Mouse (Mus musculus): ENCODE measurements around the gene 2010111I01Rik. TPM values are rescaled to one million over a fixed set of nuclear protein-coding genes. Genes with fewer than 3 reads are reported as not detected.

2010111I01Rik gene
- total RNA-seq, 2 experiments from 2014 or later = 70.2 to 83.1 TPM

DNA sequence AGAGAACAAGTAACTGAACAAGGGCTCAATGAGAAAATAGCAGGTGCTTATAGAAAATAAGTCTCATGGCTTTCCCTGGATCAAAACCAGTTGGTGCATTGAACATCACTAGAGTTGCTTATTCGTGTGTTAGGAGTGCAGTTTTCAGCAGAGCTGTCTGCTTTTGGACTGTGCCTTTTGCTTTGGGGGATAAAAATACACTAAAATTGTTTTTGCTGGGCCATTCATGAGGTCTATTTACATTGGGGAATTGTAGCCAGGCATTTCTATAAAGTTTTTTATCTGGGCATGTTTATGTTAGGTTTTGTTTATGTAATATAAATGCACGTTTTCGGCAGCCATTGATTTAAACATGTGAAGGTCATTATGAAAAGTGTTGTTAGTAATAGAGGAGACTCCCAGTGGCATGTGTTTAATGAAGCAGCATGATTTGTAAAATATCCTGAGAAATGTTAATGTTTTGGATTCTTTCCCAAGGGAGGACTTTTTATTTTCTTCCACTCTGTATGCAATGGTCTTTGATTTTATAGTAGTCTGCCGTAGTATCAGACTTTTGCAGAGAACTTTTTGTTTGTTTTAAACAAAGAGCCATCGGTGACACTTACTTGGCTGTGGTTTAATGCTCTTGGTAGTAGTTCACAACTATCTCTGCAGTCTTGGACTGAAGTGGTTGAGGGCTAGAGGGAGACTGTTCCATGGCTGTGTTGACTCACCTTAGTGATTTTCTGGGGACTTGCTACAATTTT lies 146.8 kb downstream of the 2010111I01Rik start:
- no peak for DNase-seq (ENCODE audit: low spot score in 2 of 2)

DNA sequence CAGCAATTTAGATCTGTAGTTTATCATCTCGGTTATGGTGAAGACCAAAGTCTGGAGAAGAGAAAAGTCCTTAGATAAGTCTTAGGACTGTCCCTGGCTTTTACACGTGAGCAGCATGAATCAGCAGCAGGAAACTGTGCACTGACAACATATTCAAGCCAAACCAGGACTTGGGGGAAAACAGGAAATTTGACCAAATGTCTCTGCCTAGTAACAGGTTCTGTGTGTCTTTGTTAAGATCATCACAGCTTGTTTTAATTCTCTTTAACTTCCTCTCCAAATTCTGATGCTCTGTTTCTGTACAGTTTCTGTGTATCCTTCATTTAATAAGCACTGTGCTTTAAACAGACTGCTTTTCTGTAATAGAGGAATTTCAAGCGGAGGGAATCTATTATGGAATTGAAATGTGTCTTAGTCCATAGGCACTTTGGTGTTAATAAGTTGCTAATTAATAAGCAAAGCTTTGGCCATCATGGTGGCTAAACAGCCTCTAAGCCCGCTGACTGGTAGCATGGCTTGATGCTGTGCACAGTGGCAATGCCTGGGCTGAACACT lies 147.4 kb downstream of the 2010111I01Rik start:
- peak in 1 of 2 experiments; percentile 20 for DNase-seq (ENCODE audit: low spot score in 2 of 2)

DNA sequence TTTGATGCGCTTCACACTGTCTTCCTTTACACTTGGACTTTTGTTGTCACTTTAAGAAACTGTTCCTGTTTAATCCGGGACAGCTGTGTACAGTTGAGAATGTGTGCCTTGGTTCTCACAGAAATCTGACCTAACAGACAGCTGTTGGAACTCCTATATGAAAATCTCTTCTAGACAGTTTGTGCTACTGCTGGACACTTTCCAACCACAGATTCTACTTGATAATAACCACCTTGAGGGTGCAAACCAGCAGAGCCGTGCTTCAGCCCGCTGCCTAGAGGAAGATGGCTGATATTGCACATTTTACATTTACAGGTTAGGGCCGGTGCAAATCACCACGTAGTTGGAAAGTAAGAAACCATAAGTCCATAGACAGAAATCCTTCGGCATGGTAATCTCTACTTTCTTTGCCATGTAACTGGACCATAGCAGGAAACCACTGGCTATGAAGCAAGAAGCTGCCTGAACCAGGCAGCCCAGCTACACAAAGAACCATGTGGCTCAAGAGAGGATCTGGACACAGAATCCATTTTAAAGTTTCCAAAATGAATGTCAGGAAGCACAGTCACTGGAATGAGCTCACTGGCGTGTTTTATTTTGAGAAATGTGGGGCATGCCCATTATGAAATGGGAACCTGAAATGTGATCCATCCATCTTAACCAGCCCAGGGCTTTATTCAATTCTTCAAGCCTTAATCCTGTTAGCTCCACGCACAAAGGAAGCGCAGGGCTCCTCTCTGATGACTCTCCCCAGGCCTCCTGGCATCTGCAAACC lies 148.1 kb downstream of the 2010111I01Rik start:
- DNase-seq (ENCODE audit: low spot score in 2 of 2) = no peak

GRCm38 (mm10) chr13:63113881-63114301 lies 149.2 kb downstream of the 2010111I01Rik start:
- DNase-seq (ENCODE audit: low spot score in 2 of 2) = no peak

DNA sequence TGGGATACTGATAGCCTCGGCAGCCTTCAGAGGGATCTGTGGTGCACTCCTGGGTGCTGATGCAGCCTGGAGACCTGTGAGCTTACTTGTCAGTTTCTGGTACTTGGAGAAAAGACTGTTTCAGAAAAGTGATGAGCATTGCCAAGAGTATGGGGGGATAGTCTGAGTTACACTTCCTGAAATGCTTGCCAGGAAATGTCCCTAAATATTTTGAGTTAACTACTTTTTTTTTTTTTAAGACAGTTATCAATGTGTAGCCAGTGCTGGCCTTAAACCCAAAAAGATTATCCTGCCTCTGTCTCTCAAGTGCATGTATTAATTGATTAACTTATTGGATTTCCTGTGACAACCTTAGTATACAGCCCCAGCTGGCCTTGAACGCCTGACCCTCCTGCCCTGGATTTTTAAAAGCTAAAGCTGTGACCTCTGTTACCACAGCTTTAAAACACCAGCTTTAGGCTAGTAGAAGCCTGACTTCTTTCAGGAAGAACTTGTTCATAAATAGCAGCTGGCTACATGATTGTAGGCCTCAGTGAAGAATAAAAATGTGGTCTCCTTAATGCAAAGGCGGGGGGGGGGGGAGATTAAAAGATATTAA lies 150.6 kb downstream of the 2010111I01Rik start:
- DNase-seq (ENCODE audit: low spot score in 2 of 2) = no peak

DNA sequence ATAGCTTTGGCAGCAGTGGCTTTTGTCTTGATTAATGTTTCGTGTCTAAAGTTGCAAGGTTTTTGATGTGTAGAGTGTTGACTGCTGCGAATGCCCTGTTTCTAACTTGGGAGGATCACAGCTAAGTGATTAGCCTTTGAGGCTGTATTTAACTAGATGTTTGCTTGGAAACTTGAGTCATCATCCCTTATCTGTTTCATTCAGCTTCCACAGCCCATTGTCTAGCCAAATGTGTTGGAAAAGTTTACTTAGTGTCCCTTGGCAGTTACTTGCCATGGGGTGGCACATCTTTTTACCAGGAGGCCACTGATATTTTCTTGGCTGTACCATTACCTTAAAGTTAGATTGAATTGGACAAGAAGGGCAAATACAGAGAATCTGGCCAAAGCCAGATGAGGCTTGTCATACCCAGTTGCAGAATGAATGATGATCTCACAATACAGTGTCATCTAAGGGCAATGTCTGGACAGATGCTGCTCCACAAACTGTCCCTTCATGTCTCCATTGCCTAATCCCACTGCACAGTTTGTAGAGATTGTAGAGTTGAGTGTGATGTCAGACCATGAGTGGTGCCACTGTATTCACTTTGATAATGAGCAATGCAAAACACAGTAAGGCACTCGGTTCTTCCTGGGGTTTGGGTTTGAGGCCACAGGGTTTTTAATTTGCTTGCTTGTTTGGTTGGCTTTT lies 152.9 kb downstream of the 2010111I01Rik start:
- DNase-seq (ENCODE audit: low spot score in 2 of 2) = no peak

- no peak for DNase-seq (ENCODE audit: low spot score in 2 of 2)
Measured at GRCm38 (mm10) chr13:63118682-63119081, 154.0 kb downstream of the 2010111I01Rik start.

- DNase-seq (ENCODE audit: low spot score in 2 of 2) = no peak
Measured at GRCm38 (mm10) chr13:63120296-63120695, 155.6 kb downstream of the 2010111I01Rik start.

DNA sequence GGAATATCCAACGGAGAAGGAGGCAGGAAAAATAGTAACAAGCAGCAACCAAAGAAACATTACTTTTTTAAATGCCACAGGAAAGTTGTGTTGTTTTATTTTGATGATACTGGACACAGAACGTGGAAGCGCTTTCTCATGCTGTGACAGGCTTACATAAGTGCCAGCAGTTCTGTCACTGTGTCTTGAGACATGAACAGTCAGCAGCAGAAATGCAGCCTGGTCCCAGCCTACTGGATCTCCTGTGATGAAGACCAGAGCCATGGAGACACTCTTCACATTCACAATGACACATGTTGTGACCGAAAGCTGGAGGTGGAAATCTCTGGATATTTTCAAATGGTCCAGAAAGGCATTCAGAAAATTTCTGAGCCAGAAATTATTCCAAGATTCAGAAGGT lies 157.1 kb downstream of the 2010111I01Rik start:
- no peak for DNase-seq (ENCODE audit: low spot score in 2 of 2)

DNA sequence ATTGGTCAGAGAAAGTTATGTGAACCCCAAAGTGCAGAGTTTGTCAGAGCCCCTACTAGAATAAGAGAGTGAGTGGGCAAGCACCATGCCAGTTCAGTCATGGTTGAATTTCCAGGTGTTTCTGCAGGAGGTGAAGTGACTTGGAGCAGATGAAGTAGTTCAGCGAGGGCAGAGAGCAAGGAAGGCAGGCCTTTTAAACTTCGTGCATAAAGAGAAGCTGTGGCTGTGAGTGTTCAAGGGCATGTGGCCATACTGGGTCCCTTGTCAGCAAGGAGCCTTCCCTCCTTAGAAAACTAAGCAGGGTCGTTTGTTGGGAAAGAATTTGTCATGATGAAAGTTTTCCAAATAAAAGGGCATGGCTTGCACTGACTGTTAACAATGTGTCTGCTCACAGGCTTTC lies 161.5 kb downstream of the 2010111I01Rik start:
- no peak for DNase-seq (ENCODE audit: low spot score in 2 of 2)

GRCm38 (mm10) chr13:63127516-63127915 lies 162.8 kb downstream of the 2010111I01Rik start:
- DNase-seq (ENCODE audit: low spot score in 2 of 2) = no peak

DNA sequence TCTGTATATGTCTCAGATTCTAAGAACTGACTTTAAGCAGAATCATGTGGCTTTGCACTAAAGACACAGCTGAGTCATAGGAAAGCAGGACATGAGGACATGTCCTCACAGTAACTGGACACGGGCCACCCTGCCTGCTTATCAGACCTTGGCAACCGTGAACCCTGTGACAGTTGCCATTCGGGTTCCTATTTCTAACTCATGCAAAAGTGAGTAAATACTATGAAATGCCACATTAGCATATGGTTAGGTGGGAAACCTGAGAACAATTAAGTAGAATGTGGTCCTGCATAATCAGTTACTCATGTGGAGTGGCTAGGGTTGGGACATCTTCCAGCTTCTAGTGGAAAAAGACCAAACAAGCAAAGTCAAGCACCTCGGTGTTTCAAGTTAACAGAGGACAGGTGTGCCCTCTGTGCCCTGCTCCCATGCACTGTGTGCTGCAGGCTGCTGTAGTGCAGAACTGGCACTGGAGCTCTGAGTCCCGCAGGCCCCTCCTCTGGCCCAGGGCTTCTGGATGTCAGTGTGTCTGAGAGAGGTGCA lies 170.3 kb downstream of the 2010111I01Rik start:
- no peak for DNase-seq (ENCODE audit: low spot score in 2 of 2)

GRCm38 (mm10) chr13:63135994-63136393 lies 171.3 kb downstream of the 2010111I01Rik start:
- DNase-seq (ENCODE audit: low spot score in 2 of 2) = peak in 1 of 2 experiments; percentile 17

DNA sequence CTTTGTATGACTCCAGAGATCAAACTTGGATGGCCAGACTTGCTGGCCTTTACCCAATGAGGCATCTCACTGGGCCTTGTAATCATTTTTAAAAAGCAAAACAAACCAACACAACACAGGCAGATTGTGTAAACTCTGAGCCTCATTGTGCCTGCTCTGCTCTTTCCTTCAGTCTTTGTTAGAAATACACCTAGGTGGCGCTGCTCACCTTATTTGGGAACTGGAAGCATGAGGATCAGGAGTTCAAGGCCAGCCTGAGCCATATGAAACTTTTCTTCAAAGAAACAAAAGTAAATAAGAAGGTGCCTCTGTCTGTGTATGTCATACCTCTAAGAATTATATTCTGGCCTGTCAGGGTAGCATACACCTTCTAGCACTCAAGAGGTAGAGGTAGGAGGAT lies 172.1 kb downstream of the 2010111I01Rik start:
- no peak for DNase-seq (ENCODE audit: low spot score in 2 of 2)

DNA sequence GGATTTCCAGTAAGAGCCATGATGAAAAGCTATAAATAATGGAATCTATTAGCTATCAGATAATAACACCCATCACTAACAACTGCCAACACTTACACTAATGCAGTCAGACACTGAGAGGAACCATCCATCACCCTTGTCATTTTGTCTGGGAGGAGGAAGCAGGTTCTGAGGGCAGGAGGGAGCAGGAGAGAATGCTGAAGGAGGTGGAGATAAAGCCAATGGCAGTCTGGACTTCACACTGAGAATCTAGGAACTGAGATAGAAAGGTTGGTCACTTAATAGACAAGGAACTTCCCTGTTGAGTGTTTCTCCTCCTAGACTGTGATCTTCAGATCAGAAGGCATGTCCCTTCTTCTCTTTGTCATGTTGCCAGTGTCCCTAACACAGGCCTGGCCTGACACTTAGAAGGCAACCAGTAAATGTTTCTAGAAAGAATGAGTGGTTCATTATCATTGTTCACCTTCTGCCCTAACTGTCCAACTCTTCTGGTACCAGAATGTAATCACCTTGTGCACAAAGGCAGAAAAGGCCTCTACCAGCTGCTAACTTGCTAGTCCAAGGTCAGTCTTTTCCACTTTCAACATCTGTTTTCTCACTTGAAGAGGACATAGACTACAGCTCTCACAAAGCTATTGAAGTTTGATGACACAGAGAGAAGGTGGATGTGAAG lies 173.8 kb downstream of the 2010111I01Rik start:
- no peak for DNase-seq (ENCODE audit: low spot score in 2 of 2)

GRCm38 (mm10) chr13:63139463-63140226 lies 175.0 kb downstream of the 2010111I01Rik start:
- DNase-seq (ENCODE audit: low spot score in 2 of 2) = peak in 1 of 2 experiments; percentile 23

- peak in 1 of 2 experiments; percentile 56 for DNase-seq (ENCODE audit: low spot score in 2 of 2)
Measured at GRCm38 (mm10) chr13:63140784-63141183, 176.1 kb downstream of the 2010111I01Rik start.

GRCm38 (mm10) chr13:63141275-63141674 lies 176.6 kb downstream of the 2010111I01Rik start:
- no peak for DNase-seq (ENCODE audit: low spot score in 2 of 2)

DNA sequence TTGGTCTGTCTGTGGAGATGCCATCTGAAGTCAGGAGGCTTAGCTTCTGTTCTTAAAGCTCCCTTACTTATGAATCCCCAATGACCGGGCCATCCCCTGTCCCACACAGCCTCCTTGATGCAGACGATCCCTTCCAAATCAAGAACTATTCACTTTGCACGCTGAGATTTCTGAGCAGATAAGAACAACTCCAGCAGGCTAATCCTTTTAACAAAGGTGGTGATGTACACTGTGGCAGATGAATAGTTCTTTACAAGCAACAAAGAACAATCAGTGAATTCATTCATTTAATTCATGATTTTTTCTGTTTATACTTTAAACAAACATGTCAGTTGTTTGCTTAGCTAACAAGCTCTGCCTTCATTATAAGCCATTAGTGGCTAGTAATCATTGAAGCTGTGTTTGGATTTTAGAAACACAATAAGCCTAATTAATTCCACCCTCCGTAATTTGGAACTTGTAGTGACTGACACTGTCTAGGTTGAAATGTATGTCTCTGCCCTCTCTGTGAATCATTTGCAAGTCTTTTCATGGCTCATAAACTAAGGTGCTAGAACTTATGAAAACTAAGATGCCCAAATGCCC lies 182.0 kb downstream of the 2010111I01Rik start:
- no peak for DNase-seq (ENCODE audit: low spot score in 2 of 2)
